Mouse (Mus musculus) A20 (cell line): ENCODE results near the gene Tdrd6.

Source experiments
- DNase-seq: peaks from one replicate; pipeline ENCODE4 v3.0.0-alpha.2; 2011; ENCODE audit warnings: low read depth, low spot score

The Tdrd6 gene

DNA sequence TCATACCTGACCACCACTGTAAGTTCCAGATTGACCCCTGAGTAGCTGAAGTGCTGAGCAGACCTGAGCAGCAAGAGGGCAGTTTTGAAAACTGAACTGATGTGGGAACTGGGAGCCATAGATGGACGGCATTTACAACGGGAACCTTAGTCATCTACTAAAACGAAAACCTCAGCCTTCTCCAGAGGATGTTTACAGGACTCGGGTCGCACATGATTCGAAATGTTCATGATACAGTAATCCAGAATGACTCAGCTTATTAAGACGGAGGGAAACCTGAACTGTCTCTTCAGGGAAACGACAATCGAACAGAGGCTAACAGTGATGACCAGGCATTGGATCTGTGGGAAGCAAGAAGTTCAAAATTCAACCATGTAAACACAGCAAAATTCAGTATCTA, 10.9 kb downstream of the Tdrd6 start:
- DNase-seq = no peak

DNA sequence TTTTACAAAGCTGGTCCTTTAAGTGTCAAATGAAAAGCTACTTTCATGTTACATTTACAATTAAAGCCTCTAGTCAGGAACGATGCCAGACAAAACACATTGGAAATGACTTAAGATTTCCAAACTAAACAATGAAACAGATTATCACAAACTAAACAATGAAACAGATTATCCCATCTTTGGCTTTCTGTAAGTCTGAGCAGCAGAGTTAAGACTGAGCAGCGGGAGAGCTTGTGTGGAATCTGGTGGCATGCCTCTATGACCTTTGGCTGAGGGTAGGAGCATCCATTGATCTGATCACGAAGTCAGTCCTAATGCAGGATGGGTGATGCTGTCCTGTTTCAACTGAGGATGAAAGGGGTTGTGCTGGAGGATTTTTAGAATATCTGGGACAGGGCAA, 17.9 kb downstream of the Tdrd6 start:
- DNase-seq = no peak

DNA sequence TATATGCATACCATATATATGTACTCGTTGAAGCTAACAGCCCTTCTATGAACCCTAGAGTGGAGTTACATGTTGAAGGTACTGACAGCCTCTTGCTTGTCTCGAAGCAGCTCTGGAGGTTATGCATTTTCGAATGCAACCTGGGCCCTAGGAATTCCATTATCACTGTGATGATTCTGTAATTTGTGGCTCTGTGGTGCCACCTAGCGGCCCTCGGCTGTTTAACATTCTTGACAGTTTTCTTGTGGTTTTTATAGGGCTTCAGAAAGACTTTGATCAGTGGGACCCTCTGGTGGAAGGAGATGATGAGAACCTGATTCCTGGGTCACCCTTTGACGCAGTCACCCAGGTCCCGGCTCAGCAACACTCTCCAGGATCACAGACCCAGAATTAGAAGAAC, 18.5 kb downstream of the Tdrd6 start:
- peak; percentile 62 for DNase-seq

DNA sequence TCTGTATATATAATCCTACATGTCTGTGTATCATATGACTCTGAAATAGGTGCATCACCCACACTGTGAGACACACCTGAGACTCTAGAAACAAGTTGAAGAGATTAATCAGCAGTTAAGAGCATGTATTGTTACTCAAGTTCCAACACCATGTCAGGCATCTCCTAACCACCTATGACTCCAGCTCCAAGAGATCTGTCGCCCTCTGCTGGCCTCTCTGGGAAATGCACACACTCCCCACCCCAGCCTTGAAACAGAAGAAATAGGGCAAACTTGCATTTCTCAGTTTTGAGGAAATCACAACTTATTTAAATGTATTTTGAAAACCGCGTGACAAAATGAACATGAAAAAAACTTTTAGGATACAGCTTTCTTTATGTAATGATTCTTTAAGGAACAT, 23.4 kb downstream of the Tdrd6 start:
- peak; percentile 68 for DNase-seq

DNA sequence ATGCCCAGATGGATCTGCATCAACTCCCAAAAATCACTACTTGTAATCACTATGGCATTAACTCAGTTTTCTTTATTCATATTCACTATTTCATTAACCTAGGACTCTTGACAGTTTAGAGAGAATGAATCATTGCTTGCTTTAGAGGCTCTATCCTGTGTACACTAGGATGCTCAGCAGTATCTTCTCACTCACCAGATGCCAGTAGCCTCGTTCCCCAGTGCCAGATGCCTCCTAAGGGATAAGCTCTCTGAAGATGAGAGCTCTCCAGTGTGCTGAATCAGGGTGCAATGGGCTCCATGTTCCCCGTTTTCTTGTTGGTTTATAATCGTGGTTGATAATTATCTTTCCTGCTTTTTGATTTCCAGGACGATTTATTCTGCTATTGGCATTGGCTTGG, 31.4 kb downstream of the Tdrd6 start:
- DNase-seq = no peak

DNA sequence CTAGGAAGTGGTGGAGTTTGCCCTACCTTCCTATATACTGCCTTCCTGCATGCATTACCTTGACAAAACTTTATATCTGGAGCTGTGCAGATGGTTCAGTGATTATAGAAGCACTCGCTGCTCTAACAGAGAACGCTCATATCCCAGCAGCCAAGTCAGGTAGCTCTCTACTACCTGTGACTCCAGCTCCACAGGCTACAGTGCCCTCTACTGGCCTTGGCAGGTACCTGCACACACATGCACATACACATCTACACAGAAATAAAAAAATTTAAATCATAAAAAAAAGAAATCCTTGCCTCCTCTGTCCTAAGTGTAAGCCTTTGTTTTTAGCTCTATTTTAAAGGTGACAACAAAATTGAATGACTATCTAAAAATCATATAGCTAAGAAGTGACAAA, 32.4 kb downstream of the Tdrd6 start:
- no peak for DNase-seq

DNA sequence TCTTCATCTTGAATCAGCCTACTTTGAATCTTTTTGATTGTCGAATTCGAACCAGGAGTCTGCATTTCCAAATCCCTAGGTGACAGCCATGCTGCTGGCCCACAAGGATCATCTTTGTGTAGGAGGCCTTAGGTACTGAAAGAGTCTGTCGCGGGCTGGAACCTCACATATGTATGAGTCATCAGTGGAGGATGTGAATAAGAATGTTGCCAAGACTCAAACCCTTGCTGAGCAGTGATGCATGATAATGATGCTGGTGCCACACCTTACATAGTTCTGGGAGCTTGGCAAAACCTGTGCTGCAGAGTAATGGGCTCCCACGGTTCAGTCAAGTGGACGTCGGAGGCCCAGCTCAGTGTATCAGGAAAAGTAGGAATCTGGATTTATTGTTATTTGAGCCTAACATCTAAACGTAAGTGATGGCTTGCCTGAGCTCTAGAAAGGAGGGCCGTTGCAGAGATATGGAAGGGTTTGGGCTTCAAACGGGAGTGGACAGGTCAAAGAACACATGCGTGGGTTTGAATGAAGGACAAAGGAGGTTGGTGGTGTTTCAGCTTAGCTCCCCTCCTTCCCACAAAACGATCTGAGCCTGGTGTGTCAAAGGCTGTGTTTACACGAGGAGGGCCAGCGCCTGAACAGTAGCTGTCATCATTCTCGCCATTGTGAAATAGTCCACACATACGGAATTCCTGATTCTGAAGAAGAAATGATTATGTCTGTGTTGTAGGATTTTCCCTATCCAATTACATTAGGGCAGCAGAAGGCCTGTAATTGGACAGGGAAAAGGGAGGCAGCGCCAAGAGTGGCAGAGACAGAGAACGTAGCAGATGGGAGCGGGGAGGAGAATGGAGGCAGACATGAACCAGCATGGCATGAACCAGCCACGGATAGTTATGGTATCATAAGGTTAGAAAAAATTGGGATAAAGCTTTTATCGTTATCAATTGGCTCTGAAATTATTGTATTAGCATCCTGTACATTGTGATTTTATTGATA, 37.5 kb downstream of the Tdrd6 start:
- no peak for DNase-seq

DNA sequence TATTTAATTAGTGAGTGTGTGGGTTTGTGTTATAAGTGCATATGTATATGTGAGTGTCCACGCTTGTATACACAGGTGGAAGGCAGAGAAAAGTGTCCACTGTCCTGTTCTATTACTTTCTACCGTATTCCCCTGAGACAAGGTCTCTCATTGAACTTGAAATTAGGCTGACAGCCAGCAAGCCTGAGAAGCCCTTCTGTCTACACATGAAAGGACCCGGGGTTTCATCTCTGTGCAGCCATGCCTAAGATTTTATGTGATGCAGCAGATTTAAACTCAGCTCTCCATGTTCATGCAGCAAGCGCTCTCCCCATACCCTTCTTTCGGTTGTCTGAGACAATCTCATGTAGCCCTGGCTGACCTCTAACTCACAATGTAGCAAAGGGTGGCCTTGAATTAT, 39.6 kb downstream of the Tdrd6 start:
- no peak for DNase-seq

DNA sequence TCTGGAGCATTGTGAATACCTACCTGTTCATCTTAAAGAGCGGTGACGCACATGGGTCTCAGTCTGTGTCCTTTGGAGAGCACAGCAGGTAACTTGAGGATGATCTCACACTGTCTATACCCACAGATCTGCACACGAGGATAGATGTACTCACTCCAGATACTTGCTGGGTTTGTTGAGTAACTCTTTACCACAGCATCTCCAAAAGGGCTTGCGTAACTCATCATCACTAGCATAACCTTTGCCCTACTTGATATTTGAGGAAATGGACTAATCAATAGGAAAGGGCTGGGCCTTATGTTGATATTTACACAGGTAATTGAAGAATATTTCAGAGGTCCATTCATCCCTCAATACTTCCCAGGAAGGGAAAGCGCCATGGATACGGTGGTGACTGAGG, 40.3 kb downstream of the Tdrd6 start:
- no peak for DNase-seq

DNA sequence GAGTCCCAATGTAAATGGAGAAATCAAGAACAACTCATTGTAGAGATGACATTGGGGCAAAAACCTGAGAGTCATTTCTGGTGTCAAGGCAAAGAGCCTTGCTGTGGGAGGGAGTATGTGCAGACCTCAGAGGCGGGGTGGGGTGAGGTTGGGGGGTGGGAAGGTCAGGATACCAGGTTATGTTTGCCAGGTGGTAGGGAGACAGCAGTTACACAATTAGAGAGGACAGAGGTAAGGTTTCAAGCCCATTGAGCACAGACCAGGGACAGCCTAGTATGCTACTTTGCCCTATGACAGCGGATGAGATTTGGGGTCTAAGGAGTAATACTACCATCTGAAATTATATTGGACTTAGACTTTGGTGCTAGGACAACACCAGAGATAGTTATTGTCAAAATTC, 42.8 kb downstream of the Tdrd6 start:
- no peak for DNase-seq

DNA sequence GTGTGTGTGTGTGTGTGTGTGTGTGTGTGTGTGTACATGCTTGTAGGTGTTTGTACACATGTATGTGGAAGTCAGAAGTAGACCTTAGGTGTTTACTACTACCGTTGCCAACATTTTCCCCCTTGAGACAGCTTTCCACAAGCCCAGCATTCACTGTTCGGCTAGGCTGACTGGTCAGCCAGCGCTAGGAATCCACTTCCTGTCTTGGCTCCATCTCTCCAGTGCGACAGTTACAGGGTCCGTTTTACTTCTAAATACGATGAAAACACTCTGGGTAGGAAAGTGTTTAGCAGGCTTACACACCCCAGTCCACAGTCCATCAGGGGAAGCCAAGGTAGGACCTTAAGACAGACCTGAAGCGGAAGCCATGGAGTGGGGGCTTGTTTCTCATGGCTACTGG, 45.3 kb downstream of the Tdrd6 start:
- no peak for DNase-seq

DNA sequence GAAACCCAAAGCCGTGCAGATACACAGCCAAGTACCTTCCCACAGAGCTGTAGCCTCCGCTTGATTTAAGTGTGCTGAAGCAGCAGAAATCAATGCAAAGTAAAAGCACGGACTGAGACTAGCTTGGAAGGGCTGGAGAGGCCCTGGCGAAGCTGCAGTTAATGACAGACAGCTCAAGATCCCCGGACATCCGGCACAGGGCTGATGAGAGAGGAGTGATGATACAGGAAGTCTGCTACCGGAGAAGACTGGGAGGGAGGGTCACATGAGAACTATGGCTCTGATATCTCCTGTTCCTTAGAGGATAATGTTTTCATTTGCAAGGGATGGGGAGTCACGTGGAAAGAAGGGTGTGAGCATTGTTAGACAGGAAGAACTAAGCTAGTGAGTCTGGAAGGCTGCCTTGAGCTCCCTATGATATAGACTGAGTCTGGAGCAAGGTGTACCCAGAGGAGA, 49.1 kb downstream of the Tdrd6 start:
- no peak for DNase-seq

DNA sequence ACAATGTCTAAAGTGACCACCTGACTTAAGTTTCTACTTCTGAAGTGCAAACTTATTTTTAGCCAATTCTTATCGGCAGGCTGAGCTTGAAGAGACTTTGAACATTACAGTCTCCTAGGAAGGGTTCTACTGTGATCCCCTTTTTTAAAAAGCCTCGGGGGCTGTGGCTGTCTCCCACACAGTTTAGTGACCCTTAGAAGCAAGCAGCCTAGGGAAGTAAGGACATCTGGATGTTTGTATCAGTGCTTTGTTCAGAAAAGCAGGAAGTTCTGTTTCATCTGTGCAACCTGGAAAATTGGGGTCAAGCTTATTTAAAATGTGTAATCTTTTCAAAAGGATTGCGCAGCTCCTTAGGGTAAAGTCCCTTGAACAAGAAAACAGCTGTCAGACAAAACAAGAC, 49.6 kb downstream of the Tdrd6 start:
- DNase-seq = no peak

DNA sequence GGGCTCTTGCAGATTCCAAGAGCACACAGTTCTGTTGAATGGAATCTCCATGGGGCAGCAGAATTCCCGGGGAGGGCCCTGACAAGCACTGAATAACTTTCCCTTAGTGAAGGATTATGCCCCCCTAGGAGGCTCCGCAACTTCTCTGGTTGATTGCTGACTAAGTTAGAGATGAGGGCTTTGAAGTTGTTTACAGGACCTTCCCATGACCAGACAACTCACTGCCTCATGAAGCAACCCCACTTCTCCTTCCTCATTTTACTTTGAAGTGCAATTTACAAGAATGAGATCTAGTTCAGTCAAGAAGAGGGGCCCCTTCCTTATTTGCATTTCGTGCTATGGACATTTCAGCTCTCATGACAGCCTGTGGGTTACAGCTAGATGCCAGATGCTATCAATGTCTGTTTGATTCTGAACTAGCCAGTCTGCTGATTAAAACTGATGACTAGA, 56.5 kb downstream of the Tdrd6 start:
- DNase-seq = peak; percentile 74

DNA sequence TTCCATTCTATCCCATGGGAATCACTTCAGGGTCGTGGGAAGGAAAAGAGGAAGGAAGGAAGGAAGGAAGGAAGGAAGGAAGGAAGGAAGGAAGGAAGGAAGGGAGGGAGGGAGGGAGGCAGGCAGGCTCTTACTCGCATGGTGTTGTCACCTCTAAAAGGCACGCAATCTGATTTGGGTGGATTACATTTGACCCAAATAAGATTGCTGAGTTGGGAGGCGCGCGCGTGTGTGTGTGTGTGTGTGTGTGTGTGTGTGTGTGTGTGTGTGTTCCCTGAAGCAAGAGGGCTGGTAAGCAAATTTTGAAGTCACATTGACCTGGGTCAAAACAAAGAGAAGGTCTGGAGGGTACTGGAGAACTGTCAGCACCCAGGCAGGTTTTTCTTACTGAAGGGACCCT, 60.8 kb downstream of the Tdrd6 start:
- no peak for DNase-seq

DNA sequence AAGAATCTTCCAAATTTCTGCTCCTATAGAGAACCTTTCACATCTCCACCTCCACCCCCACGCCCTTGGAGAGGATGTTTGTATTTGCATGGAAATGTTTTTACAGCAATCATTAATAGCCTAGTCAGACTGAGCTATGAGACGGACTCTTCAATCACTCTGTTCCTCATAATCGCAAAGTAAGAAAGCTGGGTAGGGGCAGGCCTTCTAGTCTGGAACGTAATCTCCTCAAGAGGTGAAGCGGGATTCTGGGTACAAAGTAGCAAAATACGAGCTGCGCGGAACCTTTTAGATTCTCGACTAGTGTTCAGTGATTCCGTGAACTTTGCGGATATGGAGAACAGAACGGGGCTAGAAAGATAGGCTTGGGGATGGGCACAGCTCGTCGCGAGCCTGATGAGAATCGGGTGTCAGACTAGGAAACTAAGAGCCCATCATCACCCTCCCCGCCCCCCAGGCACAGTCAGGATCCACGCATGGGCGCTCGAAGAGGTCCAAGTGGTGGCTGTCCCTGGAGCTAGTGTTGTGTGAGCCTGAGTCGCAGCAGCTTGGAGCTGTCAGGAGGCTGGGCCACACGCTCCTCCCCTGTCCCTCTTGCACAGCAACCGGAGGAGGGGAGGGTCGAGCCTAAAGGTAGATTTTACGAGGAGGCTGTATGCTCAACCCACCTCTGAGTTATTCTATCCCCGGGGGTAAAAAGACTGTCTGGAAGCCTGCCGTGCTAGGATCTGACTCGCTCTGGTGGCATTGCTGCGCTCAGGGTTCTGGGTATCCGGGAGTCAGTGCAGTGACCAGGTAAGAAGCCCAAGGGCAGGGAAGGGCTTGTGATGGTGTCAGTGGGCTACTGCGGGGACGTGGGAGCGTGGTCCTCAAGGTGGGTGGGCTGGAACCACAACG, 61.9 kb downstream of the Tdrd6 start, which contains the start of gene Pla2g7:
TSS of gene Pla2g7 (plus strand) at position 107 of the 897 bp plus-strand sequence.
- no peak for DNase-seq

DNA sequence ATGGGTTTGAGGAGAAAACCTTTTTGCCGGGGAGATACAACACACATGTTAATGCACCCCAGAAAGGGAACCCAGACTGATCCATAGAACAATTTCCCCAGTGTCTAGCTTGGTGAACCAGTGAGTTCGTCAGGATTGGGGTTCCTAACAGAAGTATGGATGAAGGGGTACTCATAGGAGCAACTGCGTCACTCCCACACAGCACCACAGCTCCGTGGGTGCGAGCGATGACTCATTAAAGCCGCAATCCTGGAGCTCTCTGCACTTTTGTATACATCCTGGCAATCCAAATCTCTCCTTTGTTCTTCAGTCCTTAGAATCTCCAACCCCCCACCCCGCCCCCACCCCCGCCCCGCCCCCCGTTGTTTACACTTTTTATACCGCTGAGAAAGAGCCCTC, 62.5 kb downstream of the Tdrd6 start:
- DNase-seq = no peak
